Mouse (Mus musculus): Measurements from ENCODE around the gene Olfr1214.
"Not testable (repeated sequence)": the region's sequence is repeated elsewhere in the genome, so short reads cannot be mapped to it uniquely, and the experiment has no call there.

Olfr1214 gene

GRCm38 (mm10) chr2:88992553-88992952, at the start of gene Olfr1214:
Gene Olfr1214 (minus strand): TSS chr2:88992653.
- DNase-seq = no peak

GRCm38 (mm10) chr2:89031965-89032364, 39.5 kb upstream of the Olfr1214 start, which contains the start of gene Olfr1217:
Gene Olfr1217 (minus strand): TSS chr2:89032065.
- DNase-seq = no peak

- DNase-seq = not testable (repeated sequence)
Measured at GRCm38 (mm10) chr2:89021436-89021835, 29.0 kb upstream of the Olfr1214 start.

- DNase-seq = no peak
Measured at GRCm38 (mm10) chr2:89018240-89018639, 25.8 kb upstream of the Olfr1214 start, which contains the start of gene Olfr1216. Gene Olfr1216 (minus strand): TSS chr2:89018340.

- DNase-seq = no peak
Measured at GRCm38 (mm10) chr2:89006873-89007272, 14.4 kb upstream of the Olfr1214 start, which contains the start of gene Olfr1215. Gene Olfr1215 (minus strand): TSS chr2:89006973.

- DNase-seq = no peak
Measured at GRCm38 (mm10) chr2:88980181-88980580, 12.3 kb downstream of the Olfr1214 start, which contains the start of gene Gm13762. Gene Gm13762 (minus strand): TSS chr2:88980281.

- no peak for DNase-seq
Measured at GRCm38 (mm10) chr2:88953669-88954068, 38.8 kb downstream of the Olfr1214 start, which contains the start of gene Olfr1212. Gene Olfr1212 (plus strand): TSS chr2:88953969.

- DNase-seq = no peak
Measured at GRCm38 (mm10) chr2:88938011-88938410, 54.4 kb downstream of the Olfr1214 start, which contains the start of gene Olfr1211. Gene Olfr1211 (minus strand): TSS chr2:88938111.

All from cerebellum, adult 8-10 months (tissue).